Mouse (Mus musculus): ENCODE results near the gene Prkaca. TPM values are rescaled to one million over a fixed set of nuclear protein-coding genes. Genes with fewer than 3 reads are reported as not detected.

Prkaca gene
- total and polyA plus RNA-seq, 3 experiments = 14.0 to 27.3 (median 18.5) TPM

DNA sequence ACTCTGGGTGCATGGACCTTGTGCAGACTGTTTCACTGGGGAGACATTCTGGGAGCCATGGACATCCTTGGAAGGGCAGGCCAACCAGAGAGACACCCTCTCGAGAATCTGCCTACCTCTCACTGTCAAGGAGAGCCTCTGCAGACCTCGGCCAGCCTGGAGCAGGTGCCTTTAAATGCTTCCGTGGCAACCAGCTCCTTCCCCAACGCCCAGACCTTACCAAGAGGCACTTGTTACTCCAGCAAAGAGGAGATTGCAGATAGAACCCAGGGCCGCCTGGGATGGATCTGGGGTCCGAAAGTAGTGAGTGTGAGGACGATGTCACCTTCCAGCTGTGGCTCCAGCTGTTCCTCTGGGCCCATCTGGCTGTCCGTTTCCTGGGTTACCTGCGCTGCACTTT, 5.4 kb downstream of the Prkaca start:
- dilution Hi-C loops (cut with MboI; ENCODE audit: extremely low pct_ligation_motif_present, extremely low pct_unique_long_range_greater_than_20kb, low sequenced_read_pairs) = no loop called here

DNA sequence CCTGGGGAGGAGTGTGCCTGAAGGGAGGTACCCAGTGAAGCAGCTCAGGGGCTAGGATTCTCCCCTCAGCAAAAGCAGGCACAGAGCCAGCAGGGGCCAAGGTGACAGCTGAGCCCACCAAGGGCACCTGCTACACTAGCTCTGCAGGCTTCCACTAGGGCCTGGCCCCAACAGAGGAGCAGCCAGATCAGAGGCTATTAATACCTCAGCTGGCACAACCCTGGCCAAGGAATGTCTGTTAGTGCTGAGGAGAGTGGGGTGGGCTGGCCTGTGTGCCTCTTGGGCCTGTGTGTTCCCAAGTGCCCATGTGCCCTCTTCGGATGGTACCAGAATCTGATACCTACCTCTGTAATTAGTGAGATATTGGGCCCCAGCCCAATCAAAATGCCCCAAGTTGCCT, 7.5 kb downstream of the Prkaca start:
- no peak for TF ChIP-seq ELF1 (IDR thresholded peaks at IDR 0.05; ENCODE audit: low read depth, low read length)
- TF ChIP-seq POLR2AphosphoS2 (IDR thresholded peaks at IDR 0.05; ENCODE audit: low read depth, low read length) = no peak
- TF ChIP-seq MEF2A (IDR thresholded peaks at IDR 0.05; ENCODE audit: borderline replicate concordance, low read depth, low read length) = no peak
- TF ChIP-seq MAFK (IDR thresholded peaks at IDR 0.05; ENCODE audit: insufficient replicate concordance, low read length) = no peak
- no peak for TF ChIP-seq ZNF384 (IDR thresholded peaks at IDR 0.05; ENCODE audit: low read depth, low read length)
- no peak for TF ChIP-seq RAD21 (IDR thresholded peaks at IDR 0.05; ENCODE audit: low read depth, low read length)
- TF ChIP-seq HCFC1 (IDR thresholded peaks at IDR 0.05; ENCODE audit: low read depth, low read length) = no peak
- no peak for TF ChIP-seq JUND (conservative IDR thresholded peaks at IDR 0.05; ENCODE audit: low read depth, low read length)
- no peak for TF ChIP-seq SIN3A (IDR thresholded peaks at IDR 0.05; ENCODE audit: low read length)
- TF ChIP-seq CTCF (conservative IDR thresholded peaks at IDR 0.05 in 1 of 2, IDR thresholded peaks at IDR 0.05 in 1 of 2; ENCODE audit: low read depth in 2 of 2, low read length in 2 of 2) = no peak
- no peak for TF ChIP-seq MYC (IDR thresholded peaks at IDR 0.05; ENCODE audit: low read depth, low read length)
- Histone ChIP-seq H3K9me3 (replicated peaks; ENCODE audit: low read length) (no peaks in the 10 kb centered on the region), H3K4me2 (ENCODE audit: insufficient read depth, low read depth, poor library complexity, severe bottlenecking) (no peak overlapping the region), H3K36me3 (replicated peaks in 1 of 2; ENCODE audit: control insufficient read depth in 1 of 2, insufficient read depth in 1 of 2, low read length in 1 of 2) (peaks cover 25 to 49% of the 10 kb centered on the region in 2 experiments), H3K79me2 (replicated peaks; ENCODE audit: control insufficient read depth, extremely low read depth, insufficient read depth, poor library complexity, severe bottlenecking) (no peaks in the 10 kb centered on the region), H3K27me3 (replicated peaks) (no peaks in the 10 kb centered on the region), H3K27ac (ENCODE audit: insufficient read depth, low read depth) (no peak overlapping the region), H3K4me1 (ENCODE audit: control insufficient read depth in 1 of 2, insufficient read depth in 2 of 2) (peaks cover 2 to 35% of the 10 kb centered on the region in 2 experiments; a peak in 3 of 4 replicates), H3K9ac (ENCODE audit: insufficient read depth, low read depth) (no peak overlapping the region), H3K4me3 (replicated peaks in 1 of 3; ENCODE audit: low read depth in 2 of 3, low read length in 2 of 3, poor library complexity in 1 of 3) (no peak overlapping the region)
- in situ Hi-C loops (cut with MboI; ENCODE audit: low pct_ligation_motif_present, low pct_unique_long_range_greater_than_20kb, low sequenced_read_pairs) (no loop called here), dilution Hi-C loops (cut with MboI; ENCODE audit: extremely low pct_ligation_motif_present, extremely low pct_unique_long_range_greater_than_20kb, low sequenced_read_pairs) (no loop called here)
- DNase-seq (ENCODE audit: extremely low read depth) = no peak

More for the DNA sequence above, 5.4 kb downstream of the Prkaca start:
- H3K4me1 ChIP-seq (ENCODE audit: control insufficient read depth in 1 of 2, insufficient read depth in 2 of 2) = peaks cover 7 to 43% of the 10 kb centered on the region in 2 experiments
- no peak overlapping the region for H3K4me2 ChIP-seq (ENCODE audit: insufficient read depth, low read depth, poor library complexity, severe bottlenecking)
- peaks cover 19 to 39% of the 10 kb centered on the region in 2 experiments for H3K36me3 ChIP-seq (replicated peaks in 1 of 2; ENCODE audit: control insufficient read depth in 1 of 2, insufficient read depth in 1 of 2, low read length in 1 of 2)
- H3K79me2 ChIP-seq (replicated peaks; ENCODE audit: control insufficient read depth, extremely low read depth, insufficient read depth, poor library complexity, severe bottlenecking) = peaks cover 3% of the 10 kb centered on the region; the same call in 1 of the 2 replicates
- no peak overlapping the region for H3K27ac ChIP-seq (ENCODE audit: insufficient read depth, low read depth)
- H3K4me3 ChIP-seq (replicated peaks in 1 of 3; ENCODE audit: low read depth in 2 of 3, low read length in 2 of 3, poor library complexity in 1 of 3) = no peak overlapping the region
- no peak for DNase-seq (ENCODE audit: extremely low read depth)
- TF ChIP-seq CHD2 (IDR thresholded peaks at IDR 0.05; ENCODE audit: low read length) = no peak
- no peak for TF ChIP-seq MXI1 (IDR thresholded peaks at IDR 0.05; ENCODE audit: low read depth, low read length)
- no peak for TF ChIP-seq NELFE (IDR thresholded peaks at IDR 0.05; ENCODE audit: low read depth, low read length)
- no peak for TF ChIP-seq JUN (IDR thresholded peaks at IDR 0.05; ENCODE audit: insufficient read depth, low read depth, low read length)
- TF ChIP-seq IRF4 (IDR thresholded peaks at IDR 0.05; ENCODE audit: low read depth, low read length) = no peak
- no peak for TF ChIP-seq TBP (conservative IDR thresholded peaks at IDR 0.05; ENCODE audit: low read depth, low read length)
- no peak for TF ChIP-seq JUND (conservative IDR thresholded peaks at IDR 0.05; ENCODE audit: low read depth, low read length)
- TF ChIP-seq USF2 (conservative IDR thresholded peaks at IDR 0.05; ENCODE audit: low read depth, low read length) = no peak
- no peak for TF ChIP-seq UBTF (IDR thresholded peaks at IDR 0.05; ENCODE audit: low read depth, low read length)
- TF ChIP-seq TCF12 (IDR thresholded peaks at IDR 0.05; ENCODE audit: low read depth, low read length) = no peak
- TF ChIP-seq ZMIZ1 (IDR thresholded peaks at IDR 0.05; ENCODE audit: low read depth, low read length) = no peak
- no peak for TF ChIP-seq POLR2A (IDR thresholded peaks at IDR 0.05; ENCODE audit: low read depth, low read length)
- no peak for TF ChIP-seq GABPA (IDR thresholded peaks at IDR 0.05; ENCODE audit: insufficient replicate concordance, low read depth, low read length)
- no peak for TF ChIP-seq PAX5 (IDR thresholded peaks at IDR 0.05; ENCODE audit: low read length)
- no peak for TF ChIP-seq SMC3 (IDR thresholded peaks at IDR 0.05; ENCODE audit: low read depth, low read length)
- in situ Hi-C loops (cut with MboI; ENCODE audit: low pct_ligation_motif_present, low pct_unique_long_range_greater_than_20kb, low sequenced_read_pairs) = no loop called here
- H3K9ac ChIP-seq (ENCODE audit: insufficient read depth, low read depth) = no peak overlapping the region
- H3K27me3 ChIP-seq (replicated peaks) = no peaks in the 10 kb centered on the region
- H3K9me3 ChIP-seq (replicated peaks; ENCODE audit: low read length) = no peaks in the 10 kb centered on the region
